Mouse (Mus musculus) stomach, embryonic 14.5 days (tissue): ENCODE measurements around the gene Erc2. TPM values are rescaled to one million over a fixed set of nuclear protein-coding genes. Genes with fewer than 3 reads are reported as not detected.
A peak's percentile ranks its signal among the peaks of the same experiment; 100 is the strongest.

Experiments used
- ATAC-seq: fragments of 200-750 bp; cut with Nextera tagmentation; 2 replicates; pipeline ENCODE4 v1.8.0; 2017; ENCODE audit warnings: low read depth, moderate TSS enrichment; ENCODE audit not compliant: insufficient number of reproducible peaks, insufficient read depth, low FRiP score
- H3K27ac ChIP-seq: fragments of 300-500 bp; sonication (generic); 2 replicates; pipeline ENCODE4 v1.5.1; 2014; ENCODE audit warnings: mild to moderate bottlenecking, low read length, moderate library complexity, mixed read lengths
- H3K27me3 ChIP-seq: fragments of 300-500 bp; sonication (generic); 2 replicates; pipeline ENCODE4 v1.6.1; 2014; ENCODE audit warnings: low read length, control low read depth, mixed read lengths; ENCODE audit not compliant: control insufficient read depth, insufficient read depth
- H3K36me3 ChIP-seq: fragments of 300-500 bp; sonication (generic); 2 replicates; pipeline ENCODE4 v1.6.1; 2014; ENCODE audit warnings: mild to moderate bottlenecking, control low read depth, low read length, moderate library complexity, mixed read lengths; ENCODE audit not compliant: control insufficient read depth, insufficient read depth
- H3K4me1 ChIP-seq: fragments of 300-500 bp; sonication (generic); 2 replicates; pipeline ENCODE4 v1.6.1; 2014; ENCODE audit warnings: low read length, control low read depth, mixed read lengths; ENCODE audit not compliant: control insufficient read depth, insufficient read depth
- H3K4me2 ChIP-seq: fragments of 300-500 bp; sonication (generic); replicated peaks from 2 replicates; pipeline ENCODE4 v1.6.1; 2014; ENCODE audit warnings: low read depth, low read length, control low read depth
- H3K4me3 ChIP-seq: fragments of 300-500 bp; sonication (generic); 2 replicates; pipeline ENCODE4 v1.5.1; 2014; ENCODE audit warnings: low read depth, low read length, control low read depth
- H3K9ac ChIP-seq: fragments of 300-500 bp; sonication (generic); replicated peaks from 2 replicates; pipeline ENCODE4 v1.6.1; 2014; ENCODE audit warnings: low read depth, mild to moderate bottlenecking, control low read depth, low read length, moderate library complexity, mixed read lengths
- H3K9me3 ChIP-seq: fragments of 300-500 bp; sonication (generic); 2 replicates; pipeline ENCODE4 v1.6.1; 2016; ENCODE audit warnings: low read depth, low read length, control low read depth; ENCODE audit not compliant: control insufficient read depth
- WGBS: fragments of 180-500 bp; shearing (Covaris S2); extraction: QIAGEN DNeasy Blood & Tissue Kit; methylation state at CpG from one replicate; pipeline ENCODE4 v1.1.7; 2014; 5-methylcytosine and 5-hydroxymethylcytosine counted together
- polyA plus RNA-seq: library from polyadenylated mRNA; unstranded; fragments of >200 nt; fragmentation: Nextera tagmentation; extraction: Ambion mirVana; gene quantifications from 2 replicates; pipeline ENCODE4 v1.2.1, GENCODE M21; 2014

Gene Erc2
- polyA plus RNA-seq, 1 experiment from 2014 or later = 7.7 TPM

DNA sequence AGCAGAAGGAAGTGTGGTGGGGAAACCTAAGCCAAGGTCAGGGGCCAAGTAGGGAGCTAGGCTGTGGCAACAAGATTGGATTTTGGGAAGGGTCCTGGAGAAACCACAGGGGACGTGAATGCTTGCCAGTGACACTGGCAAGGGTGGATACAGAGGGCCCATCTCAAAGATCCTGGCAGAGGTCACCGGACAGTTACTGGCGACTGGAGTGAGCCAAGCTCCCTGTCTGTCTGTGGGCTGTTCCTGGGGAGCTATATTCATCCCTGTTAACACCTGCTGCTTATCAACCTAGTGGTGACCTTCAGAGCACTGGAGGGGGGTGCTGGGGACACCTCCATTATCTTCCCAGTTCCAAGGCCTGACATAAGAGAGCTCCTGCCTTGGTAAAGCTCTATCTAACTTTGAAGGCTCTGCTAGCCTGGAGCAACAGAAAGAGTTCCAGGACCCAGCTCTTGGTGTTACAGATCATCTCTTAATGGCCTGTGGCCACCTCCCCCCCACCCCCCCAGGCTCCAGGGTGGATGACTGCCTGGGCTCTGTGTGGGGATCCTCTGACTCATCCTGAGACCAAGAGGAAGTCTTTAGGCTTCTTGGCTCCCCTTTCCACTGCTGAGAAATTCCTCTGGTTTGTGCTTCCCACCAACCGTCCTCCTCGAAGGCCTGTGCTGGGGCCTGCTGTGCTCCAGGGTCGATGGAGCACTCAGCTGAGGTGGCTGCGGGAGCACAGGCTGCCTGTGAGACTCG lies 790.2 kb downstream of the Erc2 start:
- no peak overlapping the region for H3K27ac ChIP-seq
- no peak for ATAC-seq

DNA sequence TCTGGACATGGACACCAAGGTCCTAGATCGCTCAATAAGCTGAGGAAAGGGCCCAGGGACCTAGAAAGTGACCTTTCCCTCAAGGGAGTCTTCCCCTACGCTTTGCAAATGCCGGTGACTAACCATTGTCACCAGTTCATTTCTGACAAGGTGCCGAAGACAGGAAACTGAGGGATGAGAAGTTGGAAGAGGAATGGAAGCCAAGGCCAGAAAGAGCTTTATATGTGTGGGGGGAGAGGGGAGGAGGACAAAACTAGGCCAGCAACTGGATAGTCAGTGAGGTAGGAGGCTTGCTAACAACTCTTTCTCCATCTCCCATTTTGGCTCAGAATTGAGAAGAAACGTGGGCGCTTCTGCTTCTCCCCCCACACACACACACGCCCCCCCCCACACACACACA lies 791.3 kb downstream of the Erc2 start:
- WGBS = 87% methylated on average over 7 of the region's 7 CpGs
- Histone ChIP-seq H3K27ac (no peak overlapping the region), H3K27me3 (no peaks in the 10 kb centered on the region), H3K4me1 (peaks cover 29% of the 10 kb centered on the region), H3K4me2 (no peak overlapping the region), H3K4me3 (no peak overlapping the region), H3K9me3 (no peaks in the 10 kb centered on the region), H3K36me3 (no peaks in the 10 kb centered on the region), H3K9ac (no peak overlapping the region)
- ATAC-seq = no peak

More for the DNA sequence above, 790.2 kb downstream of the Erc2 start:
- no peaks in the 10 kb centered on the region for H3K36me3 ChIP-seq
- H3K4me2 ChIP-seq = no peak overlapping the region
- WGBS = 67% methylated on average over 8 of the region's 8 CpGs
- H3K9me3 ChIP-seq = no peaks in the 10 kb centered on the region
- H3K4me3 ChIP-seq = no peak overlapping the region
- H3K4me1 ChIP-seq = peaks cover 26% of the 10 kb centered on the region
- no peaks in the 10 kb centered on the region for H3K27me3 ChIP-seq
- no peak overlapping the region for H3K9ac ChIP-seq

DNA sequence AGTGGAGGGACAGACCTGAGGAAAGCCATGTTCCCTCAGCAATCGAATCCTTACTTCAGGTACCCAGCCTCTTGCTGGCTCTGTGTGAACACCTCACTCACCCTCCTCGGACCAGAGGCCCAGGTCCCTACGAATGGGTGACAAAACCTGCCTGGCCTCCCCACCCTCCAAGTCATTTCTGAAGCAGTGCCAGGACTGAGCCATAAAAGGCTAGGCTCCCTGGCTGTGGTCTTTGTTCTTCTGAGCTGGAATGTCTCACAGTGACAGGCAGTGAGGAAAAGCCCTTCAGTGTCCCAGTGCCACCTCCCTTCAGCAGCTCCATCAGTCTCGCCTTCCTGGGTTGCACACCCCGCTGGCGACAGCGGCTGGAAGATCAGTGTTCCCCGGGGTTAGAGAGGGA lies 794.8 kb downstream of the Erc2 start:
- Histone ChIP-seq H3K27ac (no peak overlapping the region), H3K27me3 (no peaks in the 10 kb centered on the region), H3K36me3 (no peaks in the 10 kb centered on the region), H3K4me3 (no peak overlapping the region), H3K4me1 (peaks cover 20% of the 10 kb centered on the region), H3K4me2 (no peak overlapping the region), H3K9ac (no peak overlapping the region), H3K9me3 (no peaks in the 10 kb centered on the region)
- 13% methylated on average over 8 of the region's 8 CpGs for WGBS
- ATAC-seq = peak; percentile 61

DNA sequence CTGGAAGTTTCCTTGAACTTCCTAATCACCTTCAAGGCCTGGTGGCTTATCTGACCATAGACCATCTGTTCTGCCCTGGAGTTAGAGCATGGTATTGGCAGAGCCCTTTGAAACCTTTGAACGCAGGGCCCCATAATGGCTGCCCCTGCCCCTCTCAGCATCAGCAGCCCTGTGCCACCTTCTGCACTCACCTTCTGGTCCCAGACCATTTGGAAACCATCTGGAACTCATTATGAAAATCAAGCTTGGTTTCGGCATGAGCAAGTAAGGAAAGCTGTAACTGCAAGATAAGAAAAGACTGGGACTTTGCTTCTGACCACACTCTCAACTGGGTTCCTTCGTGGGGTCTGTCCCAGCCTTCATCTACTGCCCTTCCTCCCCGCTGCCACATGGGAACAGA lies 796.3 kb downstream of the Erc2 start:
- Histone ChIP-seq H3K4me3 (no peak overlapping the region), H3K27me3 (no peaks in the 10 kb centered on the region), H3K9ac (no peak overlapping the region), H3K36me3 (no peaks in the 10 kb centered on the region), H3K4me1 (peaks cover 17% of the 10 kb centered on the region), H3K4me2 (no peak overlapping the region), H3K9me3 (no peaks in the 10 kb centered on the region), H3K27ac (no peak overlapping the region)
- 64% methylated on average over 4 of the region's 4 CpGs for WGBS
- no peak for ATAC-seq

DNA sequence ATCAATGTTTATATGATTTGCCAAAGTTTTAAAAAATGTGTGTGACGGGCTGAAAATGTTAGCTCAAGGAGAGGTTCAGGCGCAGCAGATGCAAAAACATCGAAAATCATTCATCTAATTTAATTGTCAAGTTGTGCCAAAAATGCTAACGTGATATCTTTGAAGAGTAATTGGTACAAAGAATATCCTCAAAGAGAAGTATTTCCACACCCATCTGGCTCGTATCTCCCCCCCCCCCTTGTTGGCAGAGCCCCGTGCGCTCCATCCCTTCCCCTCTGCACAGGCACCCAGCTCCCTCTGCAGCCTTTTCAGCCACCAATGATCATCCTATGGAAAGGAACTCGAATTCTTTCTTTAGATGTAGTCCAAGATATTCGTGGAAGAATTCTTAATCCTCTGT lies 797.0 kb downstream of the Erc2 start:
- Histone ChIP-seq H3K9me3 (no peaks in the 10 kb centered on the region), H3K4me2 (no peak overlapping the region), H3K4me1 (peaks cover 17% of the 10 kb centered on the region), H3K4me3 (no peak overlapping the region), H3K27ac (no peak overlapping the region), H3K9ac (no peak overlapping the region), H3K27me3 (no peaks in the 10 kb centered on the region), H3K36me3 (no peaks in the 10 kb centered on the region)
- 60% methylated on average over 9 of the region's 9 CpGs for WGBS
- ATAC-seq = no peak

DNA sequence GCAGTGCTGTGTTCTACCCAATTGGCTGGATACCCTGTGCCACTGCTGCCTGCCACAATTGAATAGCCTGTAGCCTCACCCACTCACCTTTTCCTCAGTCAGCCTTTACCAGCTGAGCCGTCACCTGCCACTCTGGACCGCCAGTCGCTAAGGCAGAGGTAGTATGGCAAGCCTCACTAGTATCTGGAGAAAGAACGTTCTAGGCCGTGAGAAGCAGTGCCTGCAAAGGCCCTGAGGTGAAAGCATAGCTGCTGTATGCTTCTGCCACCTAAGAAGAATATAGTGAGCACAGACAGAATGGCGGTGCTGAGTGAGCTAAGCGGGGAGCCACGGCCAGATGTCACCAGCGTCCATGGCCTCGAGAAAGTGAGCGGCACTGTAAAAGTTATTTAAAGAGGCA lies 798.4 kb downstream of the Erc2 start:
- Histone ChIP-seq H3K4me2 (no peak overlapping the region), H3K4me1 (peaks cover 17% of the 10 kb centered on the region), H3K9me3 (no peaks in the 10 kb centered on the region), H3K4me3 (no peak overlapping the region), H3K36me3 (no peaks in the 10 kb centered on the region), H3K27me3 (no peaks in the 10 kb centered on the region), H3K9ac (no peak overlapping the region), H3K27ac (no peak overlapping the region)
- WGBS = 88% methylated on average over 11 of the region's 11 CpGs
- ATAC-seq = no peak

DNA sequence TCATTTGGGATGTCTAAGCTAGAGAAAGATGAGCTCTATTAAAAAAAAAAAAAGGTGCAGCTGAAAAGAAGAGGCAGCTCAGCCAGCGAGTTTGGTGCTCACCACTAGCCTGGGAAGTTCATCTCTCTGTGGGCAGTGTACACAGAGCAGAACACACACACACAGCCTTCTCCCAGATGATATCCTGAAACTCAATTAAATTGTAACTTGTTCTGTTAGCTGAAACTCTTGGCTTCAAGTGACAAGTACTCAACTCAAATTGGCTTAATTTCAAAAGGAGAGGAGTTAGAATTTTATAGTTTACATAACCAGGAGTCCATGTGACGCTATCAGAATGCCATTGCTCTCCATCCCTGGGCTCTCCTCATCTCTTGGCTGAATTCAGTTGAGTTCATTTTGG lies 804.4 kb downstream of the Erc2 start:
- Histone ChIP-seq H3K4me2 (no peak overlapping the region), H3K27me3 (no peaks in the 10 kb centered on the region), H3K4me1 (no peaks in the 10 kb centered on the region), H3K36me3 (no peaks in the 10 kb centered on the region), H3K4me3 (no peak overlapping the region), H3K27ac (no peak overlapping the region), H3K9me3 (no peaks in the 10 kb centered on the region), H3K9ac (no peak overlapping the region)
- WGBS = 48% methylated on average over 2 of the region's 2 CpGs
- ATAC-seq = no peak

DNA sequence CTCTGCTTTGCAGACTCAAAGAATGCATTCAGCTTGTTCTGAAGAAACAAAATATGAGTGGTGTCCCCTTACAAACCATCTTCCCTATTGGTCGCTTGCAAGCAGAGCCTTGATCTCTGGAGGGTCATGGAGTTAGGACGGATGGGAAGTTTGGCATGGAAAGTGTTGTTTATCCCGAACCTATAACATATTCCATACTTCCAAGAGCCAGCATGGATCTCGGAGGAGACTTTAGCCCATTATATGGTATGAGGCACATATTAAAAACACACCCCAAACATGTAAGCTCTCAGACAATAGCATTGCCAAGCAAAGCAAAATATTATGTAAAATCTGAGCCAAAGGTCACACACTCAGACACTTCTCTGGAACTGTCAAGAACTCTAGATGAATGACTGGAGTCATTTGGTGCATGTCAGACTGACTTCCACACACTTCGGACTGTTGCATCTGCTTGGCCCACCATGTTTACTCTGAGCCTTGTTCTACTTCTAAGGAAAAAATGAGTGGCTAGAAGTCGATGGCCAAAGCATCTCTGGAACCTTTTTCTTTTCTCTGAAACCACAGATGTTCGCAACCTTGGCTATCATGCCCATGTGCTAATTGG lies 809.6 kb downstream of the Erc2 start:
- H3K27ac ChIP-seq = no peak overlapping the region
- H3K9ac ChIP-seq = no peak overlapping the region
- WGBS = 66% methylated on average over 7 of the region's 7 CpGs
- no peak overlapping the region for H3K4me3 ChIP-seq
- no peaks in the 10 kb centered on the region for H3K36me3 ChIP-seq
- no peaks in the 10 kb centered on the region for H3K4me1 ChIP-seq
- H3K27me3 ChIP-seq = no peaks in the 10 kb centered on the region
- H3K9me3 ChIP-seq = no peaks in the 10 kb centered on the region
- no peak for ATAC-seq
- H3K4me2 ChIP-seq = no peak overlapping the region

DNA sequence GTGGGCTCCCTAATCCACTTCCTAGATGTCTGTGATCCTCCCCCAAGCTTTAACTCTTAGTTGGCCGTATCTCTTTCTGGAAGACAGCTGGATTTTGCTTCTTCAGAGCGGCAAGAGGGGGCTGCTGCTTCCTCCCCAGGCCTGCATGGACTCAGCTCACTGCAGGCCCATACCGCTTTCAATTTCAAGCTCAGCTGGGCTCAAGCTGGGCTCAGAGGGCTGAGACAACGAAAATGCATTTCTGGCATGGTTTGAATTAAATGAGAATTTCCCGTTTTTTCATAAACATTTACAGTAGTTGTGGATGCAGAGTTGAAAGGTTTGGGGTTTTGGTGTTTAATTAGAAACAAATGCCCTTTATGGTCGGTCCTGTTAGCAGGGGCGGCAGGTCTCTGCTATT lies 812.8 kb downstream of the Erc2 start:
- ATAC-seq = no peak
- H3K36me3 ChIP-seq = no peaks in the 10 kb centered on the region
- no peaks in the 10 kb centered on the region for H3K27me3 ChIP-seq
- no peak overlapping the region for H3K27ac ChIP-seq
- no peaks in the 10 kb centered on the region for H3K9me3 ChIP-seq
- H3K9ac ChIP-seq = no peak overlapping the region
- H3K4me3 ChIP-seq = no peak overlapping the region
- no peaks in the 10 kb centered on the region for H3K4me1 ChIP-seq
- 62% methylated on average over 7 of the region's 7 CpGs for WGBS
- H3K4me2 ChIP-seq = no peak overlapping the region
